Mouse (Mus musculus) embryonic facial prominence, embryonic 12.5 days (tissue): ENCODE measurements at regions not wholly inside any gene's neighbourhood (a gene's known extent, or its start where the extent isn't known, plus 50 kb on each side); places are given as distances from the start of the nearest gene placed in this dataset.

Experiments used
- ATAC-seq: fragments of 200-750 bp; cut with Nextera tagmentation; 2 replicates; pipeline ENCODE4 v1.8.0; 2017; ENCODE audit not compliant: insufficient number of reproducible peaks, insufficient read depth, low FRiP score, low TSS enrichment
- H3K27ac ChIP-seq: fragments of 300-500 bp; sonication (generic); 2 replicates; pipeline ENCODE4 v1.5.1; 2016; ENCODE audit warnings: mild to moderate bottlenecking
- H3K27me3 ChIP-seq: fragments of 300-500 bp; sonication (generic); 2 replicates; pipeline ENCODE4 v1.6.1; 2016; ENCODE audit warnings: mild to moderate bottlenecking, moderate library complexity
- H3K36me3 ChIP-seq: fragments of 300-500 bp; sonication (generic); 2 replicates; pipeline ENCODE4 v1.6.1; 2016; ENCODE audit warnings: mild to moderate bottlenecking
- H3K4me1 ChIP-seq: fragments of 300-500 bp; sonication (generic); 2 replicates; pipeline ENCODE4 v1.6.1; 2016
- H3K4me2 ChIP-seq: fragments of 300-500 bp; sonication (generic); replicated peaks from 2 replicates; pipeline ENCODE4 v1.6.1; 2016; ENCODE audit warnings: mild to moderate bottlenecking, moderate library complexity
- H3K4me3 ChIP-seq: fragments of 300-500 bp; sonication (generic); 2 replicates; pipeline ENCODE4 v1.5.1; 2016; ENCODE audit warnings: mild to moderate bottlenecking
- H3K9ac ChIP-seq: fragments of 300-500 bp; sonication (generic); 2 replicates; pipeline ENCODE4 v1.6.1; 2016; ENCODE audit warnings: mild to moderate bottlenecking, moderate library complexity
- H3K9me3 ChIP-seq: fragments of 300-500 bp; sonication (generic); 2 replicates; pipeline ENCODE4 v1.6.1; 2016; ENCODE audit warnings: mild to moderate bottlenecking, moderate library complexity
- WGBS: fragments of 180-500 bp; shearing (Covaris S2); methylation state at CpG from one replicate; pipeline ENCODE4 v1.1.7; 2016; 5-methylcytosine and 5-hydroxymethylcytosine counted together

DNA sequence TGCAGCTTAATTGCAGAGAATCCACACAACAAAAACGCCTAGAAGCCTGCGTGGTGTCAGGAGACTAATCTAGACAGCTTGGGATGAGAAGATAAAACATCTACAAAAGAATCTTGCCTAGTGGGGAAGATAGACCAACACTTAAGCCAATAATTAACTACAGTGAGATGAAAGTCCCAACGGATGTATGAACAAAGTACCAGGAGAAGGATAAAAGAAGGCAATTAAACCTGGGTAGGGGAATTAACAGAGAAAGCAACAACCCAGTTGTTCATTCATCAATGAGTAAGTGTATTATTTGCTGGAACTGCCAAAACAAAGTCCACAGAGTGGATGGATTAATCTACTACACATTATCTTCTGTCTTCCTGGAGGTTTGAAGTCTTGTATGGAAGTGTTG is 99.8 kb downstream of the Olfm4 start:
- H3K9ac ChIP-seq = no peak overlapping the region
- H3K27me3 ChIP-seq = no peaks in the 10 kb centered on the region
- H3K9me3 ChIP-seq = 0 out of 2 replicates have a peak, but pooled peaks cover 3% of the 10 kb centered on the region
- ATAC-seq = no peak
- no peaks in the 10 kb centered on the region for H3K4me1 ChIP-seq
- H3K27ac ChIP-seq = no peak overlapping the region
- H3K4me3 ChIP-seq = no peak overlapping the region
- WGBS = 72% methylated on average over 3 of the region's 3 CpGs
- H3K4me2 ChIP-seq = no peak overlapping the region
- H3K36me3 ChIP-seq = no peaks in the 10 kb centered on the region

DNA sequence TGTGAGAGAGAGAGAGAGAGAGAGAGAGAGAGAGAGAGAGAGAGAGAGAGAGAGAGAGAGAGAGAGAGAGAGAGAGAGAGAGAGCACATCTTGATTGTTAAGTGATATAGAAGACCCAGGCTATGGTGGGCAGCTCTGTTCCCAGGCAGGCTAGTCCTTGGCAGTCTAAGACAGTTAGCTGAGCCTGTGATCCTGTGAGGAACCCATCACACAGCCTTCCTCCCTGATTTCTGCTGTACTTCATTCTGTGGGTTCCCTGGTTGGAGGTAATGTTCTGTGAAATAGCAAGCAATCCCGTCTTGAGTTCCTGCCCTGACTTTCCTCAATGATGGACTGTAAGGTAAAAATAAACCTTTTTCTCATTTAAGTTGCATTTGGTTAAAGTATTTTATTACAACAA is 113.4 kb downstream of the Olfm4 start:
- ATAC-seq = no peak
- no peak overlapping the region for H3K9ac ChIP-seq
- no peak overlapping the region for H3K4me3 ChIP-seq
- 43% methylated on average over 1 of the region's 1 CpGs for WGBS
- H3K4me1 ChIP-seq = no peaks in the 10 kb centered on the region
- no peaks in the 10 kb centered on the region for H3K9me3 ChIP-seq
- no peaks in the 10 kb centered on the region for H3K36me3 ChIP-seq
- H3K27me3 ChIP-seq = no peaks in the 10 kb centered on the region
- H3K27ac ChIP-seq = no peak overlapping the region
- H3K4me2 ChIP-seq = no peak overlapping the region

DNA sequence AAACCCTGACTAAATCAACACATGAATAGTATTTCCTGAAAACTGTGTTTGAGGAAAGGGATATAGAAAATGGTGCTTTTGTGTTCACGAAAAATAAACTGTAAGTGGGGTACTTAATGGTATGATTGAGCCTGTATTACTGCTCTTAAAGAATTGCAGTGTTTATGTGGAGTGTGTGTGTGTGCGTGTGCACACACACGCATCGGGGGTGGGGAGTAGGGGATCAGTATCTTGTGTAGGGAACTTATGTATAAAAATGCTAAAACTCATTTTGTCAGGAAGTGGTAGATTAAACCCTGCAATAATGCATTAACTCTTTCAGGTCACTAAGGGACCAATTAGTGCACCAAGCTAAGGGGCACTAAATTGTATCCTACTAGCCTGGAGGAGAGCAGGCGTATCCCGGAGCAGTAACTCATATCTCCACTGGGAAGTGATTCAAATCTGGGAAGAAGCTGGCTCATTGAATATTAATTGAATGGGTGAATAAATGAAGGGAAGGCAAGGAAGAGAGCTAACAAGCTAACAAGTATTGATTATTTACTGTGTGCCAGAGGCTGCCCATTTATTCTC is 129.3 kb downstream of the Olfm4 start:
- no peaks in the 10 kb centered on the region for H3K9me3 ChIP-seq
- no peaks in the 10 kb centered on the region for H3K4me1 ChIP-seq
- H3K4me3 ChIP-seq = no peak overlapping the region
- H3K27ac ChIP-seq = no peak overlapping the region
- H3K36me3 ChIP-seq = no peaks in the 10 kb centered on the region
- no peak for ATAC-seq
- no peak overlapping the region for H3K9ac ChIP-seq
- H3K4me2 ChIP-seq = no peak overlapping the region
- WGBS = 83% methylated on average over 6 of the region's 6 CpGs
- no peaks in the 10 kb centered on the region for H3K27me3 ChIP-seq

DNA sequence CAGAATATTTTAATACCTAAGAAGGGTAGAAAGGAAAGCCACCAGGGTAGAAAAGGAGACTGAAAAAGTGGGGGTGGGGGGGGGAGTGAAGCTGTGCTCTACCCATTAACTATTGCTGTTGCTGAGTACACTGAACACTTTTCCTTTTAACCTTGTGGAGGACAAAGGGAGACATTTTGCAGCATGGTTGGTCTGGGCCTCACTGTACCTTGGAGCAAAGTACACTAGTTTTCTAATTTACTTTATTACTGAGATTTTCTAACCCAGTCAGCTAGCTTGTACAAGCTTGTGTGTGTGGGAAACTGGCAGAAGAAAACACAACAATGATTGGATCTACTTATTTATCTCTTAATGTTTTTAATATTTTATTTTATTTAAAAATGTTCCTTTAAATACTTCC is 130.4 kb downstream of the Olfm4 start:
- no peak overlapping the region for H3K9ac ChIP-seq
- H3K4me2 ChIP-seq = no peak overlapping the region
- no peaks in the 10 kb centered on the region for H3K4me1 ChIP-seq
- no peak for ATAC-seq
- no peak overlapping the region for H3K27ac ChIP-seq
- no peaks in the 10 kb centered on the region for H3K9me3 ChIP-seq
- H3K36me3 ChIP-seq = no peaks in the 10 kb centered on the region
- no peaks in the 10 kb centered on the region for H3K27me3 ChIP-seq
- H3K4me3 ChIP-seq = no peak overlapping the region

DNA sequence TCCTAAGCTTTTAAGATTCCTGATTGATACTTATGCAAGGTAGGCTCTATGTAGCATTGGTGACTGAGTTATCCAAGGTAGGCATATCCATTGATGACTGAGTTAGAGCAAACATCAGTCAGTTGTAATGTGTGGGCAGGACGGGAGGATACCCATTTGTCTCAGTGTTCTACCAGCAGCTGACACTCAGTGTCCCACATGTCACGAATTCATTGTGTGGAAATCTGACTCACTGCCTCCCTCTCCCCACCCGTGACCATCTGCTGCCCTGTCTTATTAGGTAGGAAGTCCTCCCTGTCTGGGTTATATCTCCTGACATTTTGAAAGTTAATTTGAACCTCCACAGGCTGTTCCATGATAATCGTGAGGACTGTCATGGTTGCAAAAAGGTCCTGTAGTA is 141.3 kb downstream of the Olfm4 start:
- Histone ChIP-seq H3K36me3 (no peaks in the 10 kb centered on the region), H3K27me3 (no peaks in the 10 kb centered on the region), H3K9me3 (no peaks in the 10 kb centered on the region), H3K4me1 (no peaks in the 10 kb centered on the region), H3K4me3 (no peak overlapping the region), H3K27ac (no peak overlapping the region), H3K4me2 (no peak overlapping the region), H3K9ac (no peak overlapping the region)
- 80% methylated on average over 4 of the region's 4 CpGs for WGBS
- ATAC-seq = no peak

DNA sequence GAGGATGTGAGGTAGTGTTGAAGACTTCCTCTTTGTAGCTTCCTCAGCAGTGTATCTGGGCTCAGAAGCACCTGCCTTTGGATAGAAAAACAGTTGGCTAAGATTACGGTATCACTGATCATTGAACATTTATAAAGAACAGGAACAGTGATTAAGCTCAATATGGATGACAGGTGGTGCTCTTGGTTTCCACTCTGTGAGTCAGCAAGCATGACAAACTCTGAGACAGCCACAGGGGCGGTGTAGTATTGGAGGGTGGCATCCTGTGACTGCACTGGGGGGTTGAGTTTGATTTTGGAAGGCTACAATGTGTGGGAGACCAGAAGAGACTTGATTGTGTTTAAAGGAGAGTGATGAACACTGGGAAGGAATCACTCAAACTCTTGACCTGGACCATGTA is 144.3 kb downstream of the Olfm4 start:
- ATAC-seq = no peak
- Histone ChIP-seq H3K4me3 (no peak overlapping the region), H3K4me1 (no peaks in the 10 kb centered on the region), H3K9ac (no peak overlapping the region), H3K4me2 (no peak overlapping the region), H3K27me3 (no peaks in the 10 kb centered on the region), H3K36me3 (no peaks in the 10 kb centered on the region), H3K9me3 (no peaks in the 10 kb centered on the region), H3K27ac (no peak overlapping the region)
- WGBS = 91% methylated on average over 2 of the region's 2 CpGs

DNA sequence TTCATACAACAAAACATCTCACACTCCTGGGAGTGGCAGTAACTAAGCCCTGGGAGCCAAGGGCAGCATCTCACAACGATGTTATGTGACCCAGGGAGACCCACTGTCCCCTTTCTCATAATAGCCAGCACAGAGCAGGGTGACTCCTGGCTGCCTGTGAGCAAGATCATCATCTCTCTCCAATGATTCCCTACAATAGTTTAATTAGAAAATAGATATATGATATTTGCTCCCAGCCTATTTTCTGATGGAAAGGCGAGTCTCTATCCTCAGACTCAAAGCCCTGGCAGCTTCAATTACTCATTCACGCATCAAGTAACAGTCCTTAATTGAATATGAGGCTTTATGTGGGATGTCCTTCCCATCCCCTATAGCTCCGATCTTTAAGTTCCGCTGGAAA is 153.7 kb downstream of the Olfm4 start:
- H3K4me3 ChIP-seq = no peak overlapping the region
- no peak overlapping the region for H3K4me2 ChIP-seq
- no peak overlapping the region for H3K9ac ChIP-seq
- no peaks in the 10 kb centered on the region for H3K4me1 ChIP-seq
- H3K27ac ChIP-seq = no peak overlapping the region
- no peaks in the 10 kb centered on the region for H3K27me3 ChIP-seq
- 65% methylated on average over 5 of the region's 5 CpGs for WGBS
- H3K9me3 ChIP-seq = no peaks in the 10 kb centered on the region
- H3K36me3 ChIP-seq = no peaks in the 10 kb centered on the region
- no peak for ATAC-seq

DNA sequence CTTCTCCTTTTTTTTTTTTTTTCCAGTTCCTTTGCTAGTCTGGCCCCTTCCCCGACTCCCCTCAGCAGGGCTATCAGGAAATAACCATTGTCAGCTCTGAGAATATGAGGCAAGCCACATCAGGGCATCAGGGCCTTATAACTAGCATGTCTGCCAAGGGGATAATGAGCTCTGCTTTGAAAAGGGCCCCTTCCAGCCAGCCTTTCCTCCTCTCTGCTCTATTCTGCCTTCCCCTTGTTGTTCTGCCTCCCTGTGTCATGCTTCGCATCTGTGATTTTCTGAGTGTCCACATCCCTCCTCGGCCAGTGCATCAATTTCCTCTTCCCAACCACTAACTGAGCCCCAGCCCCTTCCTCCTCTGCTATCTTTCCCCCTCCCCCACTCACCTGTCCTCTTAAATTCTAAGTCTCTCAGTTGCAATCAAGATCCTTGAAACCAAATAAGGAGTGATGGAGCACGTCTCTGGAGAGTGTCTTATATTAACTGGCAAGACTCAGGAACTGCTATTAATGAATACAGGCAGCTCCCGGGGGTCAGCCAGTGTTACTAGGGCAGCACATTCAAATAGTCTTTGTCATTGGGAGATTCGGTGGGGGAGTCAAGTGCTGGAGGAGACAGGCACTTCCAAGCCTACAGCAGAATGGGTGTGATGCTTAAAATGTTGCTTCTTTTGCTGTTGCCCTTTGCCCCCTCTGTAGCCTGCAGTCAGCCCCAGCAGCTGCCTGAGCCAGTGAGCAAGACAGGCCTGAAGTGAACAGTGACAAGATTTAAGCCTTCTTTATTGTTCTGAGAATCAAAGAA is 155.3 kb downstream of the Olfm4 start:
- 0 out of 2 replicates have a peak, but pooled peaks have one; percentile 6 for ATAC-seq
- no peak overlapping the region for H3K4me2 ChIP-seq
- H3K4me1 ChIP-seq = no peaks in the 10 kb centered on the region
- 8% methylated on average over 6 of the region's 6 CpGs for WGBS
- H3K4me3 ChIP-seq = no peak overlapping the region
- H3K9ac ChIP-seq = no peak overlapping the region
- no peaks in the 10 kb centered on the region for H3K36me3 ChIP-seq
- H3K27ac ChIP-seq = no peak overlapping the region
- no peaks in the 10 kb centered on the region for H3K9me3 ChIP-seq
- no peaks in the 10 kb centered on the region for H3K27me3 ChIP-seq

DNA sequence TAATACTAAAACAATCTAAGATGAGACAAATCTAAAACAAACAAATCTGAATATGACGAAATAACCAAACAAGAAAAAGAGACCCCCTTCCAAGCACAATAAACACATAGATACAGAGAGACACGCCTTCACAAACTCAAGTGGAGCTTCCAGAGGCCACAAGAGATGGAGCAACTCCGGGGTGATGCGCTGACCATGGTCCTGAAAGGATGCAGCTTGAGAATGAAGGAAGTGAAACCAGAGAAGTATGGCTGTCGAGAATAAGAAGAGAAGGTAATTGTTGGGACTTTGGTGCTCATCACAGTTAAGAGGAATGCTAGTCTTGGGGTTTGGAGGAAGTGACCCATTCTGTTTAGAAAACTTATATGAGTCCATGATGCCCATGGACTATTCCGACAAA is 173.1 kb downstream of the Olfm4 start:
- no peak overlapping the region for H3K4me3 ChIP-seq
- no peaks in the 10 kb centered on the region for H3K4me1 ChIP-seq
- 40% methylated on average over 6 of the region's 6 CpGs for WGBS
- no peak for ATAC-seq
- H3K9ac ChIP-seq = no peak overlapping the region
- H3K4me2 ChIP-seq = no peak overlapping the region
- H3K36me3 ChIP-seq = no peaks in the 10 kb centered on the region
- no peak overlapping the region for H3K27ac ChIP-seq
- no peaks in the 10 kb centered on the region for H3K9me3 ChIP-seq
- no peaks in the 10 kb centered on the region for H3K27me3 ChIP-seq

DNA sequence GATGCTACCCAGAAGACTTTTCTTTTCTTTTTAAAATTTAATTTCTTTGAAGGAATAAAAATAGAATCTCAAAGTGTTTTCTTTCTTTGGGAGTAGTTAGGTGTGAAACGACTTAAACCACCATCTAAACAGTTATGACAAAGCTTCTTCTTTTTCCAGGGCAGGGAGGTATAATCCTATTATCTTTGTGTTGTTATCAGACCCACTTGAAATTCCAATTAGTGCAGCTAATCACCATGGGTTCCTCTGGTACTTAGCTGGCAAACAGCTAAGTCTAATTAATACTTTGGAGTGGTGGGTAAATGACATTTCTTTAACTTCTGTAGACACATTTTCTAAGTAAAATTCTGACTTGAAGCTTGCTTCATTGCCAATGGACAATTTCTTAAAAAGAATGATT is 185.3 kb downstream of the Olfm4 start:
- H3K36me3 ChIP-seq = no peaks in the 10 kb centered on the region
- ATAC-seq = no peak
- H3K27ac ChIP-seq = no peak overlapping the region
- H3K4me3 ChIP-seq = no peak overlapping the region
- no peaks in the 10 kb centered on the region for H3K9me3 ChIP-seq
- 30% methylated on average over 1 of the region's 1 CpGs for WGBS
- no peak overlapping the region for H3K9ac ChIP-seq
- H3K4me2 ChIP-seq = no peak overlapping the region
- H3K4me1 ChIP-seq = 0 out of 2 replicates have a peak, but pooled peaks cover 2% of the 10 kb centered on the region
- H3K27me3 ChIP-seq = no peaks in the 10 kb centered on the region

DNA sequence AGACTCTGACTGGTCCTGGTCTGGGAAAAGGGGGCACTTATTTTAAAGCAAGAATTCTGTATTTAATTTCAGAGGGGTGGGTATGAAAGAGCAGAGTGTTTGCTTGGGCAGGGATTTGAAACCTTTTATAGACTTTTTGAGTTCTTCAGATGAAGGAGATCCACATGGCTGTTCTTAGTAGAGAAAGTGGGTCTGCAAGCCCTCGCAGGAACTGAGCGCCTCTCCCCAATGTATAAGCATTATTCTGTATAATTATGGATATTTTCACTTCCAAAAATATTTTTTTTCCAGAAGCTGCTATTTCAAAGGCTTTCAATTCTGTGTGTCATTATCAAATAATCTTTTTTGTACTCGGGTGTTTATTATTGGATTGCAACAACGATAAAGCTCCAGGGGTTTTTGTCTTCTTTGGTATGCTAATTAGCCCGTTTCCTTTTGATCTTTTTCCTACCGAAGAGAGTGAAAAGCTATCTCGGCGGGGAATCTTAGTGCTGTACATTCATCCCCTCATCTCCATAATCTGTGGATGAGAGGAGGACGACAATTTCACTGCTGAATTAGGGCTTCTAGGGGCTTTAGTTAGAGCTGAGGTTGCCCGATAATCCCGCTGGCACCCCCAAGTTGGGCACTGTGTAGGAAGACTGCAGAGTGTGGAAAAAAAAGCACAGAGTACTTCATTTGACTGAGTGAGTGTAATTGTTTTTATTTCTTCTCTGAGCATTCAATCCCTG is 186.7 kb downstream of the Olfm4 start:
- ATAC-seq = no peak

More for the DNA sequence above, 186.7 kb downstream of the Olfm4 start:
- WGBS = 8% methylated on average over 11 of the region's 11 CpGs
- Histone ChIP-seq H3K9ac (no peak overlapping the region), H3K27ac (no peak overlapping the region), H3K4me1 (0 out of 2 replicates have a peak, but pooled peaks cover 2% of the 10 kb centered on the region), H3K4me3 (no peak overlapping the region), H3K27me3 (no peaks in the 10 kb centered on the region), H3K9me3 (no peaks in the 10 kb centered on the region), H3K36me3 (no peaks in the 10 kb centered on the region), H3K4me2 (no peak overlapping the region)
